Mouse (Mus musculus) forebrain, postnatal 0 days (tissue): Measurements from ENCODE around the gene Cpeb3. TPM values are rescaled to one million over a fixed set of nuclear protein-coding genes. Genes with fewer than 3 reads are reported as not detected.
"Not testable (repeated sequence)": the region's sequence is repeated elsewhere in the genome, so short reads cannot be mapped to it uniquely, and the experiment has no call there.

Experiments
- ATAC-seq: fragments of 200-750 bp; cut with Nextera tagmentation; 2 replicates; pipeline ENCODE4 v1.8.0; 2017; ENCODE audit warnings: mild to moderate bottlenecking, moderate library complexity
- DNase-seq: peaks from one replicate; pipeline ENCODE4 v3.0.0-alpha.2; 2015
- H3K27ac ChIP-seq: fragments of 300-500 bp; sonication (generic); 2 replicates; pipeline ENCODE4 v1.5.1; 2014; ENCODE audit warnings: low read depth, mild to moderate bottlenecking, antibody characterized with exemption, low read length, moderate library complexity, mixed read lengths
- H3K27me3 ChIP-seq: fragments of 300-500 bp; sonication (generic); 2 replicates; pipeline ENCODE4 v1.6.1; 2014; ENCODE audit warnings: mild to moderate bottlenecking, low read length, mixed read lengths; ENCODE audit not compliant: insufficient read depth
- H3K36me3 ChIP-seq: fragments of 300-500 bp; sonication (generic); 2 replicates; pipeline ENCODE4 v1.6.1; 2014; ENCODE audit warnings: mild to moderate bottlenecking, moderate library complexity; ENCODE audit not compliant: insufficient read depth
- H3K4me1 ChIP-seq: fragments of 300-500 bp; sonication (generic); 2 replicates; pipeline ENCODE4 v1.6.1; 2014; ENCODE audit warnings: antibody characterized with exemption; ENCODE audit not compliant: insufficient read depth
- H3K4me2 ChIP-seq: fragments of 300-500 bp; sonication (generic); 2 replicates; pipeline ENCODE4 v1.6.1; 2014; ENCODE audit warnings: low read depth, mild to moderate bottlenecking, moderate library complexity
- H3K4me3 ChIP-seq: fragments of 300-500 bp; sonication (generic); 2 replicates; pipeline ENCODE4 v1.5.1; 2014; ENCODE audit warnings: low read depth, low read length, mixed read lengths
- H3K9ac ChIP-seq: fragments of 300-500 bp; sonication (generic); 2 replicates; pipeline ENCODE4 v1.6.1; 2014; ENCODE audit warnings: mild to moderate bottlenecking
- H3K9me3 ChIP-seq: fragments of 300-500 bp; sonication (generic); 2 replicates; pipeline ENCODE4 v1.6.1; 2016; ENCODE audit warnings: low read length
- CTCF ChIP-seq: sonication (generic); IDR thresholded peaks from 2 replicates; pipeline ENCODE4 v1.5.1; 2016; ENCODE audit warnings: antibody characterized with exemption, control low read depth, low read depth
- WGBS: fragments of 180-500 bp; shearing (Covaris S2); extraction: QIAGEN DNeasy Blood & Tissue Kit; methylation state at CpG from one replicate; pipeline ENCODE4 v1.1.7; 2014; 5-methylcytosine and 5-hydroxymethylcytosine counted together
- polyA plus RNA-seq: library from polyadenylated mRNA; unstranded; fragments of >200 nt; fragmentation: Nextera tagmentation; extraction: Ambion mirVana; gene quantifications from 2 replicates; pipeline ENCODE4 v1.2.1, GENCODE M21; 2015
- total RNA-seq: library from RNA; depleted of rRNA; stranded (reverse); fragments of >200 nt; gene quantifications from 2 replicates; pipeline ENCODE4 v1.2.3, GENCODE M21; 2014

Cpeb3 gene
- total and polyA plus RNA-seq, 2 experiments from 2014 or later = 7.9 to 12.9 TPM

DNA sequence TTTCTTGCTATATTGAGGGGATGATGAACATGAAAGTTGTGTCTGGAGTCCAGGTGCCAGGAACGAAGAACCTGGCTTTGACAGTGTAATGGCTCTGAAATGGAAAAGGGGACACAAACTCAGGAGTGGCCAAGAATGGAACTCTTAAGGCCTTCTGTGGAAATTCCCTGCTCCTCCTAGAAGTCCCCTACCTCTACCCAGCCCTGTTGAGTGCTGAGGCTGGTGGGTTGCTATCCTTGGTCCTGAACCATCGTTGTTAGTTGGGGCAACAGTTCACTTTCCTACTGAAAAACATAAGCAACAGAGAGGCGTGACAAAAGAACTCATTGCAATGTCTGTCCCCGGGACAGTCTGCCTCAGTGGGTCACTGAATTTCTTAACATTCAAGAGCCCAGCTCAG, 30.7 kb upstream of the Cpeb3 start:
- WGBS = 31% methylated on average over 4 of the region's 4 CpGs
- no peak for ATAC-seq
- H3K36me3 ChIP-seq = no peaks in the 10 kb centered on the region
- H3K4me1 ChIP-seq = 0 out of 2 replicates have a peak, but pooled peaks cover 4% of the 10 kb centered on the region
- no peak for DNase-seq
- no peak overlapping the region for H3K9ac ChIP-seq
- no peak overlapping the region for H3K27ac ChIP-seq
- no peak overlapping the region for H3K4me3 ChIP-seq
- H3K9me3 ChIP-seq = no peaks in the 10 kb centered on the region
- no peak overlapping the region for H3K4me2 ChIP-seq
- H3K27me3 ChIP-seq = no peaks in the 10 kb centered on the region; the same call in 1 of the 2 replicates
- no peak for TF ChIP-seq CTCF

DNA sequence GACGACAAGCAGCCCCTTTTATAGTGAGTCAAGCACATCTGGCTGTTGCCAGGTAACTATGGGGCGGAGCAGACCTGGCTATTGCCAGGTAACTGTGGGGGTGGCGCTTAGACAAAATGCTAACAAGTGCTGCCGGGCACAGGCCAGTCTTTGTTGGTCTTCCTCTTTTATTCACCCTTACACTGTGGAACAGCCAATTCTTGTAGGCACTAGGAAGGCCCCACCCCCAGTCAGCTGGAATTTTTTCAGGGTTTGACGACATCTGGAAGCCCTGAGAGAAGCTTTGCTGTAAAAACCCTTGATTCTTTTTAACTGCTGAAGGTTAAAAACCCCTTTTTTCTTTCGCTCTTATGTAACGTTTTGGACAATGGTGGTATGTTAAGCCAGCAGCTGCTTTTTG, 30.2 kb upstream of the Cpeb3 start:
- Histone ChIP-seq H3K4me2 (no peak overlapping the region; the same call in 1 of the 2 replicates), H3K4me1 (0 out of 2 replicates have a peak, but pooled peaks cover 5% of the 10 kb centered on the region), H3K9me3 (no peaks in the 10 kb centered on the region), H3K27ac (no peak overlapping the region), H3K36me3 (no peaks in the 10 kb centered on the region), H3K9ac (no peak overlapping the region), H3K27me3 (no peaks in the 10 kb centered on the region; the same call in 1 of the 2 replicates), H3K4me3 (no peak overlapping the region)
- peak; percentile 68 for ATAC-seq
- TF ChIP-seq CTCF = no peak
- WGBS = 13% methylated on average over 7 of the region's 7 CpGs
- peak; percentile 39 for DNase-seq

DNA sequence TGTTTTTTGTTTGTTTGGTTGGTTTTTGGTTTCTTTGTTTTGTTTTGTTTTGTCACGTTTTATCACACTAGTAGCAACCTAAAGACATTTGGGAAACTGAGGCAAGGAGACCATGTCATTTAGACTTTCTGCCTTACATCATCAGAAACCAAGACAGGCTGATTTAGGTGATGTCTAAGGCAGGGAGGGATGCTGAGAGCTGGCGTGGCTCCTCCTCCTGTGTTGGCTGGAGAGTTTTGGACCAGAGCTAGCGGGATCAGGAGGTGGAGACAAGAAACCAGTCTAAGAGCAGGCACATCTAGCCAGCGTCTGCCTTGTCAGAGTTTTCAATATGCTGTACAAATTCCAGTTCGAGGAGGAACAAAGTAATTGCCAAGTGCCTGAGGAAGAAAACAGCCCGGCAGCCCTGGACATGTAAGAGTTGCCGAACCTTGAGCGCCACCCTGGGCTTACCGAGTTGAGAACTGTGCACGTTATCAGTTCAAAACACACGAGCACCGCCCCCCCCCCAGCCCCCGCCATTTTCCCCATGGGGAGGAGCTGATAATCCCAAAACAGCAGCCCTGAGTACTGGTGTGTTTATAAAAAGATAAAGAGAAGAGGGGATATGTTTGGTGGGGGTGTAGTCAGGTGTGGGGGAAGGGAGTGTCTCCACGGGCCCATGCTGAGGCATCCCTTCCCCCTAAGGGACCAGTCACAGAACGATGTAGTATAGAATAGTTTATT, 29.5 kb upstream of the Cpeb3 start:
- no peak for DNase-seq
- ATAC-seq = peak; percentile 12; the same call in 1 of the 2 replicates
- Histone ChIP-seq H3K4me2 (peak overlapping the region; percentile 28; the same call in 1 of the 2 replicates), H3K9me3 (no peaks in the 10 kb centered on the region), H3K4me3 (no peak overlapping the region), H3K27me3 (no peaks in the 10 kb centered on the region; the same call in 1 of the 2 replicates), H3K4me1 (0 out of 2 replicates have a peak, but pooled peaks cover 5% of the 10 kb centered on the region), H3K36me3 (no peaks in the 10 kb centered on the region), H3K9ac (no peak overlapping the region), H3K27ac (no peak overlapping the region)
- WGBS = 8% methylated on average over 15 of the region's 15 CpGs
- no peak for TF ChIP-seq CTCF

DNA sequence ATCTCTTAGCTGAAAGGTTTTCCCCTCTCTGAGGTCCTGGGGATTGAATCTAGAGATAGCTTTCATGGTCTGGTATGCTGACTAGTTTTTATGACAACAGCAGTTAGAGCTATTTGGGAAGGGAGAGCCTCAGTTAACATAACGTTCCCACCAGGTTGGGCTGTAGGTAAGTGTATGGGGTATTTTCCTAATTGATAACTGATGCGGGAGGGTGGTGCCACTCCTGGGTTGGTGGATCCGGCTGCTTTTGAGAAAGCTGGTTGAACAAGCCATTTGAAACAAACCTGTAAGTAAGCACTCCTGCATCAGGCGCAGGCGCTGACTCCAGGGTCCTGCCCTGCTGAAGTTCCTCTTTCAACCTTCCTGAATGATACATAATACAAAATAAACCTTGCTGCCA, 28.9 kb upstream of the Cpeb3 start:
- no peak for DNase-seq
- Histone ChIP-seq H3K36me3 (no peaks in the 10 kb centered on the region), H3K9ac (no peak overlapping the region), H3K4me1 (0 out of 2 replicates have a peak, but pooled peaks cover 5% of the 10 kb centered on the region), H3K27ac (no peak overlapping the region), H3K27me3 (no peaks in the 10 kb centered on the region; the same call in 1 of the 2 replicates), H3K4me2 (no peak overlapping the region), H3K4me3 (no peak overlapping the region), H3K9me3 (no peaks in the 10 kb centered on the region)
- no peak for TF ChIP-seq CTCF
- ATAC-seq = no peak
- 64% methylated on average over 5 of the region's 5 CpGs for WGBS

DNA sequence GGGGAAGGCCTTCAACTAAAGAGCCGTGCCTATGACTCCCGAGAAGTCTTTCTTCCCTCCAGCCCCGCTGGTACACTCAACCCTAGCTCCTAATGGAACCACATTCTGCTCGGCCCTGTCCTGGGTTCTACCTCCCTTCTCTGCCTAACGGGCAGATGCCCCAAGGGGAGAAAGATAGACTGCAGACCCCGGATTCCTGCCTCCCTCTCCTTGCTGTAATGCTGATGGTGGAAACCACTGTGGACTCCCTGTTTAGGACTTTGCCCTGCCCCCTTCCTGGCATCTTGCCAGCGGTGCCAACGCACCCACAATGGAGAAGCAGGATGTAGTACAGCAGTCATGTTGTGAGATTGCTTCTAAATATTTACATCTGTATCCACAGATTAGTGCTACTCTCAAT, 27.4 kb upstream of the Cpeb3 start:
- no peaks in the 10 kb centered on the region for H3K36me3 ChIP-seq
- no peak for TF ChIP-seq CTCF
- H3K9me3 ChIP-seq = no peaks in the 10 kb centered on the region
- no peak overlapping the region for H3K4me2 ChIP-seq
- no peak overlapping the region for H3K27ac ChIP-seq
- no peak for ATAC-seq
- no peak for DNase-seq
- H3K27me3 ChIP-seq = no peaks in the 10 kb centered on the region; the same call in 1 of the 2 replicates
- 0 out of 2 replicates have a peak, but pooled peaks cover 5% of the 10 kb centered on the region for H3K4me1 ChIP-seq
- H3K9ac ChIP-seq = no peak overlapping the region
- 46% methylated on average over 8 of the region's 8 CpGs for WGBS
- no peak overlapping the region for H3K4me3 ChIP-seq

DNA sequence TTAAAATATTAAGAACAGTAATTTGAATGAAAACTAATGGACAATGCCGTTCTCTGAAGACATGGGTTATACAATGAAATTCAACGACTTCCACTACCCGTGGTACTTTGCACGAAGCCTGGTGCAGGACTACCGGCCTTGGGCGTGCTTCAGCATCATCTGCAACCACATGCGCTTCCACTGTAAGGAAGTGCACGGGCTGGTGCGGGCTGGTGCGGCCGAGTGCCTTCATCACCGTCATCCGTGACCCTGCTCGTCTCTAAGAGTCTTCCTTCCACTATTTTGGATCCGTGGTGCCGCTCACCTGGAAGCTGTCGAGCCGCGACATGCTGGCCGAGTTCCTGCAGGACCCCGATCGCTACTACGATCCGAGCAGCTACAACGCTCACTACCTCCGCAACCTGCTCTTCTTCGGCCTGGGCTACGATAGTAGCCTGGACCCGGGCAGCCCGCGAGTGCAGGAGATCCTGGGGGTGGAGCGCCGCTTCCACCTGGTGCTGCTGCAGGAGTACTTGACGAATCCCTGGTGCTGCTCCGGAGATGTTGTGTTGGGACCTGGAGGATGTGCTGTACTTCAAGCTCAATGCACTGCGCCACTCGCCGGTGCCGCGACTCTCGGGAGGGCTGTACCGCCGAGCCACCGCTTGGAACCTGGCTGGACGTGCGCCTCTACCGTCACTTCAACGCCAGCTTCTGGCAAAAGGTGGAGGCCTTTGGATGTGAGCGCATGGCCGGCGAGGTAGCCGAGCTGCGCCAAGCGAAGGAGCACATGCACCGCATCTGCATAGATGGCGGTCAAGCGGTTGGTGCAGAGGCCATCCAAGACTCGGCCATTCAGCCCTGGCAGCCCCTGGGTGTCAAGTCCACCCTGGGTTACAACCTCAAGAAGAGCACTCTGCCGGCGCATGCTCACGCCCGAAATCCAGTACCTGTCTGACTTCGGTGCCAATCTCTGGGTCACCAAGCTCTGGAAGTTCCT, 25.4 kb upstream of the Cpeb3 start:
- no peak overlapping the region for H3K27ac ChIP-seq

DNA sequence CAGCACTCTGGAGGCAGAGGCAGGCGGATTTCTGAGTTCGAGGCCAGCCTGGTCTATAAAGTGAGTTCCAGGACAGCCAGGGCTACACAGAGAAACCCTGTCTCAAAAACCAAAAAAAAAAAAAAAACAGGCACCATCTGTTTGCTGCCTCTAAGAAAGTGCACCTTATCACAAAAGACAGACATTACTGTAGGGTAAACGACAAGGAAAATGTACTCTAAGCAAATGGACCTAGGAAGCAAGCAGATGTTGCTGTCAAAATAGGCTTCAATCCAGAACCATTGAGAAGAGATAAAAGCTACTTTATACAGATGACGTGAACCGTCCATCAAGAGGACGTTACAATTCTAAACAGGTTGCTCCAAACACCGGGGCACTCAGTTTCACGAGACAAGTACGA, 24.2 kb upstream of the Cpeb3 start:
- WGBS = 74% methylated on average over 9 of the region's 9 CpGs
- DNase-seq, H3K9ac ChIP-seq, H3K27me3 ChIP-seq, H3K36me3 ChIP-seq, H3K4me2 ChIP-seq, H3K4me3 ChIP-seq, ATAC-seq, H3K4me1 ChIP-seq, H3K27ac ChIP-seq, H3K9me3 ChIP-seq: not testable (repeated sequence)

More for the DNA sequence above, 25.4 kb upstream of the Cpeb3 start:
- 4% methylated on average over 63 of the region's 63 CpGs for WGBS
- H3K36me3 ChIP-seq = no peaks in the 10 kb centered on the region
- H3K4me2 ChIP-seq = peak overlapping the region; percentile 66
- peak; percentile 60 for ATAC-seq
- 0 out of 2 replicates have a peak, but pooled peaks cover 3% of the 10 kb centered on the region for H3K4me1 ChIP-seq
- peak overlapping the region; percentile 31 for H3K9ac ChIP-seq
- H3K9me3 ChIP-seq = no peaks in the 10 kb centered on the region
- H3K27me3 ChIP-seq = no peaks in the 10 kb centered on the region; the same call in 1 of the 2 replicates
- peak; percentile 41 for DNase-seq
- H3K4me3 ChIP-seq = peak overlapping the region; percentile 42
- TF ChIP-seq CTCF = no peak; the same call in 1 of the 2 replicates
